Mouse (Mus musculus) macrophage (primary cell): ENCODE measurements around the gene Map3k12. TPM values are rescaled to one million over a fixed set of nuclear protein-coding genes. Genes with fewer than 3 reads are reported as not detected.

Experiments used
- H3K27ac ChIP-seq: fragments of 350-480 bp; formaldehyde crosslinking; 2 replicates; pipeline ENCODE4 v1.9.0; 2021
- H3K36me3 ChIP-seq: fragments of 350-480 bp; formaldehyde crosslinking; 2 replicates; pipeline ENCODE4 v1.9.0; 2021; ENCODE audit errors: inconsistent target
- H3K4me3 ChIP-seq: fragments of 350-480 bp; formaldehyde crosslinking; 2 replicates; pipeline ENCODE4 v1.9.0; 2021; ENCODE audit errors: inconsistent target
- H3K79me2 ChIP-seq: fragments of 350-480 bp; formaldehyde crosslinking; 2 replicates; pipeline ENCODE4 v1.9.0; 2021; ENCODE audit errors: inconsistent target
- whole genome bisulfite sequencing: methylation state at CpG from one replicate; pipeline ENCODE4 v1.1.7; 2026; ENCODE audit warnings: inconsistent platforms; ENCODE audit not compliant: missing documents; 5-methylcytosine and 5-hydroxymethylcytosine counted together
- polyA plus RNA-seq: library from polyadenylated mRNA; stranded (reverse); fragments of 250-400 nt; gene quantifications from 3 replicates; pipeline ENCODE4 v1.2.4, GENCODE M21; 2018; ENCODE audit warnings: inconsistent platforms
- total RNA-seq, 78 experiments: library from RNA; depleted of rRNA; stranded (reverse); fragments of 250-400 nt; gene quantifications; 1 replicate in 9 of 78; 2 replicates in 24 of 78; 3 replicates in 43 of 78; 4 replicates in 2 of 78; pipeline ENCODE4 v1.2.4; 2018; ENCODE audit warnings: inconsistent platforms in 56 of 78

The Map3k12 gene
- 10 to 100 TPM in 17 of 26 experiments, 1 to 10 TPM in 9; 1.8 to 34.0 (median 13.6) TPM for total RNA-seq (2018; cell fraction: chromatin; rRNA removed)
- 1 to 10 TPM; 1.7 to 7.0 (median 5.0) TPM for total RNA-seq (2018; cell fraction: cytosol; rRNA removed)
- total RNA-seq (2018; cell fraction: nucleus; rRNA removed): 10 to 100 TPM in 11 of 26 experiments, 1 to 10 TPM in 15; 2.0 to 26.8 (median 9.3) TPM
- polyA plus RNA-seq: 4.7 to 7.1 TPM (median 5.2 TPM) in 3 replicates

DNA sequence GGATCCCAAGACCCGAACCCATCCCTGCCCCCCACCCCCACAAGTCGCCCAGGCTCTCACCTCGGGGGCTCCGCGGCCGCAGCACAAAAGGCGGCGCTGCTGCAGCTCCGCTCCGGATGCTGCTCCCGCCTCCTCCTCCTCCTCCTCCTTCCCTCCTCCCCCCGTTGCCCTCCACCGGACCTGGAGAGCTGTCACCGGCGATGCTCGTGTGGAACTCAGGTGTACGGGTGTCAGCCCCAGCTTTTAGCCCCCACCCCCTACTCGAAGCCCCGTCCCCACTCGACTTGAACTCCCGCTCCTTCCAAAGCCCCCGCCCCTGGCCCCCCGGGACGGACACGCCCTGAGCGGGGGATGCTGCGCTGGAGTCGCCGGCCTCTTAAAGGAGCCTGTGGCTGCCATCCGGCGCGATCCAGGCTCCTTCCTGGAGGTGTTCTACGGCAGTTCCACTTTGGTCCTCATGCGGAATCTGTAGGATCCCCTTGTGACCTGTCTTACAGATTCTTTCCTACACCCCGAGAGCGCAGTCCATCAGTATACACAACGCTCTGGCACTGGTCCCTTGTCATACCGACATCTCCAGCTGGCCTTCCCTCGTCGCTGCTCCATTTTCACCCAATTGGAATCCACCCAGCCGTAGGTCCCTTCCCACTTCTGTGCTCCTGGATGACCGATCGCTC, at the start of gene Map3k12:
Gene Map3k12 (minus strand): TSS at position 337 of the 677 bp plus-strand sequence.
- WGBS: 1% methylated on average over 42 of the region's 43 CpGs
- H3K36me3 ChIP-seq: peaks cover 5% of the 10 kb centered on the region; the same call in 1 of the 2 replicates
- H3K27ac ChIP-seq: peak within 1 kb of the TSS; percentile 45
- peak within 1 kb of the TSS; percentile 80 for H3K4me3 ChIP-seq
- peaks cover 30% of the 10 kb centered on the region for H3K79me2 ChIP-seq

DNA sequence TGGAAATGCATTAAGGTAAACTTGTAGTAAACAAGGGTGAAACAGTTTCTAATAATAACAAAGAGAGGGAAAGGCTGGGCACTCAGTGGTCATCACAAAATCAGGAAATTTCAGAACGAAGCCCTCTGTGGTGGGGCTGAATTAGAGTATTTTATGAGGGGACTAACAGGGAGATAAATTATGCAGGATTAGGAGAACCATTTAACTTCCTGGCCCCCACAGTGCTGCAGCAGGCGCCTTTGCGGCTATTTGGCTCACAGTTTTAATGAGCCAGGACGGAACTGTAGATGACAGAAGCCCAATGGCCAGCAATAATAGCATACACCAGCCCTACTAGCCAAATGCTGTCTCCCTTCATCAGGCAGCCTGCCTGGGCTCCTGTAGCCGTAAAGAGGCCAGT, 46.8 kb upstream of the Map3k12 start:
- peaks cover 9% of the 10 kb centered on the region; the same call in 1 of the 2 replicates for H3K36me3 ChIP-seq
- H3K4me3 ChIP-seq: no peak overlapping the region
- 95% methylated on average over 5 of the region's 5 CpGs for WGBS
- no peaks in the 10 kb centered on the region for H3K79me2 ChIP-seq
- no peak overlapping the region for H3K27ac ChIP-seq

DNA sequence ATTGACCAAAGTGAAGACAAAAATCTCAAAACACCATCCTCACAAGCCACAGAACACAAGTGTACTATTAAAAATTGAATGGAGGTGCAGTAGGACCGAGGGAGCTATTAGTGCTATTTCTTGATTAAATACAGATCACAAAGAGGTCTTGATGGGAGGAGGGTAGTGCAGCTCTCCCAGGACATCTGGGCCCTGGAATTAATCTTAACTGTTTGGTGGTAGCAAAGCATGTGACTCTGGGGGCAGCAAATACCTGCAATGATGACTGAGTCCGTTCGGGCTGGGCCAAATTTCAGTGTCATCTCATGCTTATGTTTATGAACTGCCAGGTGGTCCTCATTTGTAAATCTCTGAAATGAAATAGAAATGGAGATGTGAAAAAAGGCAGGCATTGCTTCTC, 46.2 kb upstream of the Map3k12 start:
- H3K36me3 ChIP-seq: peaks cover 9% of the 10 kb centered on the region; the same call in 1 of the 2 replicates
- 92% methylated on average over 3 of the region's 3 CpGs for WGBS
- H3K79me2 ChIP-seq: no peaks in the 10 kb centered on the region
- H3K4me3 ChIP-seq: no peak overlapping the region
- H3K27ac ChIP-seq: no peak overlapping the region

DNA sequence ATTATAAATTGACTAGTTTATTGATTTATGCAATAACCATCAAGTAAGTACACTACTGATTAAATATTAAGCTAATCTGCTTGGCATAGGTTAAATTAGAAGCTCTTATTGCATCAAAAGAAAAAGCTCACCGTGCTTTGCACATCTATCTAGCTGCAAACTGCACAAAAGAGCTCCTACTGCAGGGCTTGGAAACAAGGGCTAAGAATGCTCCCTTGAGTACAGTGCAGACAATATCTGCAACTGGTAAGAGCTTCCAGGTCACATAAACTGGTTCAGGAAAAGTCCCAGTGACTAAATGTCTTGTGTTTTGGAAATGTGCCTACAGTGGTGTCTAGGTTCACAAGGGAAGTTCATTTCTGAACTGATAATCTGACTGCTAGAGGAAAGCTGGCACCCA, 45.6 kb upstream of the Map3k12 start:
- no peak overlapping the region for H3K4me3 ChIP-seq
- H3K79me2 ChIP-seq: no peaks in the 10 kb centered on the region
- peaks cover 14% of the 10 kb centered on the region for H3K36me3 ChIP-seq
- WGBS: 100% methylated on average over 1 of the region's 1 CpGs
- H3K27ac ChIP-seq: no peak overlapping the region

DNA sequence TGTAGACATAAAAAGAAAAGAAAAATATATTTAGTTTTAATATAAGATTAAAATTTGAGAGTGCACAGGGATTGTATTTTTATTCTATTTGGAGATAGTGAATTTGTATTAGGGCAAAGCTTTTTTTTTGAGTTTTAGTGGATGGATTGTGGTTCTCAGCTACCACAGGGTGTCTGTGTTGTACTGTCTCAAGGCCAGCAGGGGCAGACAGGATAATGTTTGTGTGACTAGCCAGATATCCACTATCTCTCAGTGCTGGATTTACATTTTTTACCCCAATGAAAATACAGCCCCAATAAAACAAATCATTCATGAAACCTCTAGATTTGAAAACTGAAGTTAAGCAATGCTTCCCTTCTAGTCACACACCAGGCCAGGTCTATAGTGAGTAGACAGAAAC, 40.7 kb upstream of the Map3k12 start:
- H3K36me3 ChIP-seq: peaks cover 45% of the 10 kb centered on the region
- H3K27ac ChIP-seq: no peak overlapping the region
- no peaks in the 10 kb centered on the region for H3K79me2 ChIP-seq
- no peak overlapping the region for H3K4me3 ChIP-seq

DNA sequence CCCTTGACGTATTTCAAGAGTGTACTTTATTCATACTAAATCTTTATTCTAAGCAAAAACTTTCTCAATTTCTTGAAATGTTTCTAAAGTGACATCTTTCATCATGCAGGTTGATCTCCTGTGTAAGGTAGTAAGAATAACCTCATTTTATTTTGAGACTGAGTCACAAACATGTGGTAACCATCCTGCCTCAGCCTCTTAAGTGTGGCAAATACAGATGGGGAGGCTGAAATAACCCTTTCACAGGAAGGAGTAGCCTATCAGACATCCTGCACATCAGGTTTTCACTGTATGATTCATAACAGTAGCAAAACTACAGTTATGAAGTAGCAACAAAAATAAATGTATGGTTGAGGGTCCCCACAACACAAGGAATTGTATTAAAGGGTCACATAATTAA, 38.7 kb upstream of the Map3k12 start:
- Histone ChIP-seq H3K36me3 (peaks cover 55% of the 10 kb centered on the region), H3K27ac (no peak overlapping the region), H3K4me3 (no peak overlapping the region), H3K79me2 (no peaks in the 10 kb centered on the region)
- WGBS: 92% methylated on average over 1 of the region's 1 CpGs

DNA sequence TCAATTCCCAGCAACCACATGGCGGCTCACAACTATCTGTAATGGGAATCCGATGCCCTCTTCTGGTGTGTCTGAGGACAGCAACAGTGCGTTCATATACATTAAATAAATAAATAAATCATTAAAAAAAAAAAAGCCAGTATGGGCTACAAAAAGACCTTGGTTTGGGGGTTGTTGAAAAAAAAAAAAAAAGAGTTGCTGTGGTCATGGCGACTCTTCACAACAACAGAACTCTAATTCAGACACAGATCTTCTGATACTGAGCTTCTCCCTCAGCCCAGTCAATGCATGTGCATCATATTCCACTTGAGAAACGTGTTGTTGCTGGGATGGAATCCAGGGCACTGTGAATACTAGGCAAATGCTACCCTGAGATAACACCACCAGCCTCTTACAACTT, 35.7 kb upstream of the Map3k12 start:
- H3K79me2 ChIP-seq: no peaks in the 10 kb centered on the region
- 100% methylated on average over 4 of the region's 5 CpGs for WGBS
- no peak overlapping the region for H3K27ac ChIP-seq
- H3K36me3 ChIP-seq: peaks cover 53% of the 10 kb centered on the region
- no peak overlapping the region for H3K4me3 ChIP-seq

DNA sequence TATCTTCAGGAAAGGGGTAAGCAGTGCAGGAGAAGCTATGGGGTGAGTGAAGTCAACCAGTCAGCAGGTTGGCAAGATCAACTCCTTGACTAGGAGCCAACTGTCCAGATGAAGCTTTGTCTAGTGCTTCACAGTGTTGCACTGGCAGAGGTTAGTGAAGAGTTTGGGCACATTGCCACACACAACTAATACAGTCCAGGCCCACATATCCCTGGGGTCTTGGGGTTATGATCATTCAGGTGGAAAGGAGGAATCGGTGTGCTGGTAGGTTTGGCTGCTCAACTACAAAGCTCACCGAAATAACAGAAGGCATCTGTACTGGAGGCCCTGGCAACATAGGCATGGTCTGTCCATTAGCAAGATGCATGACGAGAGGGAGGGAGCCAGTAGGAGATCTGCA, 30.6 kb upstream of the Map3k12 start:
- no peaks in the 10 kb centered on the region for H3K79me2 ChIP-seq
- H3K36me3 ChIP-seq: peaks cover 64% of the 10 kb centered on the region
- H3K27ac ChIP-seq: no peak overlapping the region
- H3K4me3 ChIP-seq: no peak overlapping the region
- 95% methylated on average over 3 of the region's 3 CpGs for WGBS

DNA sequence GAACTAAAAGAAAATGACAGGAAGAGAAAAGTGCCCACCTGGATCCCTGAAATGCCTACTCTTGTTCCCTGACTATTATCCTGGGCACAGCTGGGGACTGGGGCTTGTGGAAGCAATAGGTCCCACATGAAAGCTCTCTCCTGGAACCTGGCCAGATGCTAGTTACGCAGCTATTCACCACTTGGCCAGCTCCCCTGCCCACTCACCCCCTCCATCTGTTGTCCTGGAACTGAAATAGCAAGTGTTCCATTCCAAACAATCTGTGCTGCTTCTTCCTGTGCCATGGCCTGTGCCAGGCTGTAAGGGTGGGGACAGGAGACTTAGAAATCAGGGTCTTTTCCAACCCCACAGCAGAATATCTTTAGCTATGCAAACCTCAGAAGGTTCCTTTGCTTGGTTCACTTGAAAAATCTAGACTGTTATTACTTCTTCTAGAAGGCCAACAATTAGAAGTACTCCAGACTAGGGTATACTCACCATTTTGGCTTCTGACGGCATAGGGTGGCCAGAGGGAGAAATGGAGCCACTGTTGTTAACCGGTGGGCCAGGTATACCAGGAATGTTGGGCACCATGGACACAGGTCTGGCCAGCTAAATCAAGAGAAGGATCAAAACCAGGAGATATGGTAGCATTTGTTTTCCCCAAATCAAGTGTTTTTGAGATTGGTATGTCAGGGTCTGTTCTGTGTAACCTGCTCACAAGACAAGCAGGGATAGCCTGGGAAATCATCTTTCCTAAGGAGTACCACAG, 30.0 kb upstream of the Map3k12 start:
- H3K79me2 ChIP-seq: no peaks in the 10 kb centered on the region
- WGBS: 100% methylated on average over 3 of the region's 3 CpGs
- no peak overlapping the region for H3K27ac ChIP-seq
- H3K4me3 ChIP-seq: no peak overlapping the region
- peaks cover 64% of the 10 kb centered on the region for H3K36me3 ChIP-seq

DNA sequence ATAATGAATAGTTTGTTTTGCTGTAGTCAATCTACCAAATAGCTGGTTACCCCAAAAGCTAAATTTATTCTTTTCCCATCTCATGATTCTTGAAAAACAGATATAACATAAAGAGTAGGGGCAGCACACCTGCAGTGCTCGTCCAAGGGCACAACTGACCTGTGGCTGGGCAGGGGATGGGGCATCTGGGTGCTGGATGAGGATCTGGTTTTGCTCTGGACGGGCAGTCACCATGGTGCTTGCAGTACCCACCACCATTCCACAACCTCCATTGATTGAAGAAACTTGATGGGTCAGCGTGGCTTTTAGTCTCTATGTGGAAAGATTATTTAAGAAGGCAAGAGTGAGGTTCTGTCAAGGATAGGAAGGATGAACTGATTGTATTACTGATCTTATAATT, 29.4 kb upstream of the Map3k12 start:
- WGBS: 95% methylated on average over 3 of the region's 3 CpGs
- no peak overlapping the region for H3K27ac ChIP-seq

DNA sequence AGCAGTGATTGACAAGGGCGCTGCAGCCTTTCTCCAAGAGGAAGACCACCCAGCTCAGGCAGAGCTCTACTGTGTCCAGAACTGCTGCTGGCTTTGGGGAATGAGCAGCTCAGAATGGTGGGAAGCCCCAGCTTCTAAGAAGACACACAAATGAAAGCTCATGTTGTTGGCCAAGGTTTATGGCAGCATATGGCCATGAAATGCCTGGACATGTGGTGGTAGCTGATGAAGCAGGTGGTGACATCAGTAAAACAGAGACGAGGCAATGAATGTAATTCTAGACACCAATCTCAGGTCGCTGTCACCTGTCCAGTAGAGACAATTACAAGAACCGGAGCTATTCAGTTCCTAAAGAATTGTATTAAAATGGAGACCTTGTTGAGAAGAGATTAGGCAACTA, 27.9 kb upstream of the Map3k12 start:
- Histone ChIP-seq H3K4me3 (no peak overlapping the region), H3K27ac (no peak overlapping the region), H3K36me3 (peaks cover 76% of the 10 kb centered on the region), H3K79me2 (no peaks in the 10 kb centered on the region)
- 98% methylated on average over 4 of the region's 4 CpGs for WGBS

More for the DNA sequence above, 29.4 kb upstream of the Map3k12 start:
- H3K36me3 ChIP-seq: peaks cover 65% of the 10 kb centered on the region
- no peaks in the 10 kb centered on the region for H3K79me2 ChIP-seq
- no peak overlapping the region for H3K4me3 ChIP-seq

DNA sequence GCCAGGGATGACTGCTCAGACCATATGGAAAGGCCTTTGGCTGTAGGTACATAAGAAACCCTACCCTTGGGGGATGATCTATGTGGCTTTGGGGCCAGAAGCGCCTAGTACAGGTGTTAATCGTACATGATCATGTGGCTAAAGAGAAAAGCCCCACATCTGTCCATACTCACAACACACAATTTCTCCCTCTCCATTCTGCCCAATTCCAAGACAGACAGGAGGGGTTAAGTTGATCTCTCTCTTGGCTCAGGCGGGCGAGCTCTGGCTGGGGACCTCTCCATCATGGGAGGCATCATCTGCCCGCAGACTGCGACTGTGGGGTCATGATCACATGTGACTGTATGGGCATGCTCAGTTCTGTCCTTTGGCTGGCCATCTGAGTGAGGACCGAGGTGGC, 17.1 kb upstream of the Map3k12 start:
- Histone ChIP-seq H3K79me2 (no peaks in the 10 kb centered on the region), H3K27ac (no peak overlapping the region), H3K36me3 (peaks cover 83% of the 10 kb centered on the region), H3K4me3 (no peak overlapping the region)
- WGBS: 97% methylated on average over 7 of the region's 7 CpGs

DNA sequence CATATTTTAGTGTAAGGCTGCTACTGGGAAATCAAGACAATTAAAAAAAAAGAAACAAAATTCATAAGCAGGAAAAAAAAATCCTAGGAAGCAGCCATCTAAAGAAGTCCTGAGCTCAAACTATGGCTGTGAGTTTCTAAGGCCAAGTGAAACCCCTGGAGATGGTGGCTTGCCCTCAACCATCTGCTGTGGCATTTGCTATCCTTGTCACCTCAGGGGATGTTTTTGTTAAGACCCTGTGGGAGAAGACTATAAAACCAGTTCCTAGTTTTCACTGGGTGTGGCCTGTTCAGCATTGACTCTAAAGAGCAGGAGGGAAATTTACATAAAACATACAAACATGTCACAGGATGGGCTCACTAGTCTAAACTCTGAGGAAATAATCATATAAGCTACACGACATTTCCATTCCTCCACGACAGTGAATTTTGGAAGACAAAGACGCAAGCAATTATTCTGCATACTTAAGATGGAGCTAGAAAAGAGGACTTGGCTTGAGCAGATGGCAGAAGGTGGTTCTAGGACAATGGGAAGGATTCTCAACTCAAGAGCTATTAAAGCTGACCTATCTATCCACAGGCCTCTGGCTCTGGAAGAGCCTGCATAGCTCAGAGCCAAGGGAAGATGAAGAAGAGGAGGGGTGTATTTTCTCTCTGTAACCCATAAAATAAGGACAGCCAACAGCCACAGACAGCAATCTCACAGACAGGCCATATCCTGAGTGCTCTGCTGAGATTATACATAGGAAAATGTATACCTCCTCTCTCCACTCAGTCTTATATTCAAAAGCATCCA, 15.4 kb upstream of the Map3k12 start:
- peaks cover 77% of the 10 kb centered on the region for H3K36me3 ChIP-seq
- H3K4me3 ChIP-seq: no peak overlapping the region
- no peaks in the 10 kb centered on the region for H3K79me2 ChIP-seq
- 95% methylated on average over 3 of the region's 3 CpGs for WGBS
- no peak overlapping the region for H3K27ac ChIP-seq

DNA sequence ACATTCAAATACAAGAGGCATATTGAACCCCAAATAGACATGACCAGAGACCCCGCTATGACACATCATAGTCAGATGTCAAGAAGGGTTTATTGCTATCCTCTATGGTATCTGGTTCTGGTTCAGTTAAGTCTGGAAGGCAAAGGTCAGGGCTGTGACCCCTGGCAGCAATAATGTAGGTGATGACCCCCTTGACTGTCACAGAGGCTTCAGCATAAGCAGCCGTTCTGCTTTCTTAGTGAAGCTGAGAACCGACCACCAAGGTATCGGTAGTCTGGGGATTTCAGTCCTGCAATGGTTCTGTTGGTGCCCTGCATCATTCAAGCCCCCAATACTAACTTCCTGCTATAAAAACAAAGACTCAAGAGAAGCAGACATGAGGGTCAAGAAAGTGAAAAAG, 14.7 kb upstream of the Map3k12 start:
- H3K27ac ChIP-seq: no peak overlapping the region
- H3K36me3 ChIP-seq: peaks cover 70% of the 10 kb centered on the region
- 95% methylated on average over 4 of the region's 4 CpGs for WGBS
- no peak overlapping the region for H3K4me3 ChIP-seq
- no peaks in the 10 kb centered on the region for H3K79me2 ChIP-seq
